Mouse (Mus musculus) small intestine, adult 2 months (tissue): ENCODE results near the gene Megf11.

Source experiments
- CTCF ChIP-seq: fragments of 200-500 bp; IDR thresholded peaks from 2 replicates; pipeline ENCODE4 v1.5.1; 2012; ENCODE audit warnings: low read depth, mild to moderate bottlenecking, control low read depth, inconsistent platforms, low read length, moderate library complexity, mixed read lengths; ENCODE audit not compliant: insufficient replicate concordance, insufficient read length; ENCODE audit errors: extremely low read depth
- POLR2A ChIP-seq: fragments of 200-500 bp; IDR thresholded peaks from 2 replicates; pipeline ENCODE4 v1.6.1; 2012; ENCODE audit warnings: low read depth, mild to moderate bottlenecking, control low read depth, inconsistent platforms, low read length, moderate library complexity

DNA sequence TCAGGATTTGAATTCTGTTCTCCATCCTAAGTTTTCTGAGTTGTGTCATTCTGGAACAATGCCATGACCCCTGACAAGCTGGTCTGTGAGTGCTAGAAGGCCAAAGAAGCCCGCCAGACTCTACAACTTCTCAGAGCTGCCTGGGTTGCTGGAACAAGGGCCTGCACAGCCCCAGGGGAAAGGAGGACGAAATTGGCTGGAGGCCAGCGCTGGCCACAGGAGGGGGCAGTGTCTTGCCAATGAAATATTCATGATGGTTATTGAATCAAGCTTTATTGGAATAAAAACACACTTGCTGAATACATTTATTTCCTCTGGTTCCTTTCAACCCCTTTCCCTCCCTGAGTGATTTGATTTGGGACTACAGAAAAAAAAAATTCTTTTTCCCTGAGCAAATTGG lies 224.1 kb downstream of the Megf11 start:
- no peak for TF ChIP-seq POLR2A
- TF ChIP-seq CTCF = no peak
